Mouse (Mus musculus): ENCODE results near the gene C530008M17Rik. TPM values are rescaled to one million over a fixed set of nuclear protein-coding genes. Genes with fewer than 3 reads are reported as not detected.

The C530008M17Rik gene
- polyA plus RNA-seq, 1 experiment from 2014 or later, result 44.6 TPM

DNA sequence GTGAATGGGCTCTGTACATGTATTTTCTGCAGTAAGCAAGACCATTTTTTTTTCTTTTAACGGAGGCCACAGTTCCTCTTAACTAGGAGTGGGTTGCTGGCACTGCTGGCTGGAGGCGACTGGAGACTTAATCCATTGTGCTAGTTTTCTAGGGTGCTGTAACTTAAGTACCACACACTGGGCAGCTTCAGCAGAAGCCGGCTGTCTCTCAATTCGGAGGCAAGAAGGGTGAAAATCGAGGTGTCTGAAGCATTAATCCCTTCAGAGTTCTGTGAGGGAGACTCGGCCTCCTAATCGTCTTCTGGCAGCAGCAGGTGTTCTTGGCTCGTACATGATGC is 126.8 kb downstream of the C530008M17Rik start:
- peaks cover 40% of the 10 kb centered on the region for H3K4me1 ChIP-seq (ENCODE audit: control insufficient read depth, insufficient read depth, low read length)

DNA sequence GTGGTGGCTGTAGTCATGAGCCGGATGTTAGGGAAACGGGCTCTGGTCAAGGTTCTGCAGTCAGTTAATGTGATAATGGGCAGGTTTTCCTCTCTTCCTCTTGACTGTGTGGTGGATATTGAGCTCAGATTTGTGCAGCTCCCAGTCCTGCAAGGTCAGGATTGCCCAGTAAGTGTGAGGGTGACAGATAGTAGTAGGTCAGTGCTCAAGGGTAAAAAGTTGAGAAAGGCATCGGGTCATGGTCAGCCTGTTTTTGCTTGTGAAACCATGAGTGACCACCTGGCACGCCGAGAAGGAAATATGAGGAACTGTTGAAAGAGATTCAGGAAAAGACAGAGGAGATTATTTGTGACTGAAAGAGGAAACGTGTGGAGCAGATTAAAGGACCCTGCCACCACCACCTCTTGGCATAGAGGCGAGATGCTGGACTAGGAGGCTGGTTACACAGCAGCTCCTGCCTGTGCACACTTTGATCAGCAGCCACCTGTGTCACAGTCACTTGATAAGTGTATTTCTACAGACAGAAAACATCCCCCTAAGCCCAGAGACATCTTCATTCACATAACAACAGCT is 127.9 kb downstream of the C530008M17Rik start:
- Histone ChIP-seq H3K27ac (ENCODE audit: low read depth, low read length) (peak overlapping the region; percentile 94; the same call in 1 of the 2 replicates), H3K36me3 (ENCODE audit: control insufficient read depth, insufficient read depth, low read length) (peaks cover 5% of the 10 kb centered on the region; the same call in 1 of the 2 replicates), H3K4me1 (ENCODE audit: control insufficient read depth, insufficient read depth, low read length) (peaks cover 33% of the 10 kb centered on the region), H3K9me3 (replicated peaks; ENCODE audit: control insufficient read depth, low read length) (no peaks in the 10 kb centered on the region), H3K4me2 (ENCODE audit: low read length) (no peak overlapping the region), H3K4me3 (ENCODE audit: low read depth, low read length) (no peak overlapping the region), H3K27me3 (replicated peaks; ENCODE audit: control insufficient read depth, insufficient read depth, low read length) (no peaks in the 10 kb centered on the region), H3K9ac (ENCODE audit: low read length) (no peak overlapping the region)
- ATAC-seq (no peak), DNase-seq (ENCODE audit: low spot score) (no peak)
- 86% methylated on average over 7 of the region's 7 CpGs for WGBS

More for the DNA sequence above, 126.8 kb downstream of the C530008M17Rik start:
- ATAC-seq, result peak; percentile 60; the same call in 1 of the 2 replicates
- no peak for DNase-seq (ENCODE audit: low spot score)
- no peaks in the 10 kb centered on the region for H3K27me3 ChIP-seq (replicated peaks; ENCODE audit: control insufficient read depth, insufficient read depth, low read length)
- WGBS, result 7% methylated on average over 8 of the region's 8 CpGs
- H3K4me3 ChIP-seq (ENCODE audit: low read depth, low read length), result no peak overlapping the region
- H3K27ac ChIP-seq (ENCODE audit: low read depth, low read length), result peak overlapping the region; percentile 94
- peaks cover 2% of the 10 kb centered on the region; the same call in 1 of the 2 replicates for H3K36me3 ChIP-seq (ENCODE audit: control insufficient read depth, insufficient read depth, low read length)
- no peak overlapping the region; the same call in 1 of the 2 replicates for H3K9ac ChIP-seq (ENCODE audit: low read length)
- 0 out of 2 replicates have a peak overlapping the region, but pooled peaks have one; percentile 1 for H3K4me2 ChIP-seq (ENCODE audit: low read length)
- no peaks in the 10 kb centered on the region for H3K9me3 ChIP-seq (replicated peaks; ENCODE audit: control insufficient read depth, low read length)

- no peak for ATAC-seq
Observed at GRCm38 (mm10) chr5:76785013-76785412, 128.7 kb downstream of the C530008M17Rik start.

GRCm38 (mm10) chr5:76789881-76790280 is 133.6 kb downstream of the C530008M17Rik start:
- peaks cover 16% of the 10 kb centered on the region for H3K36me3 ChIP-seq (ENCODE audit: control insufficient read depth, insufficient read depth, low read length)
- 91% methylated on average over 4 of the region's 4 CpGs for WGBS
- no peak for ATAC-seq
- H3K9me3 ChIP-seq (replicated peaks; ENCODE audit: control insufficient read depth, low read length), result no peaks in the 10 kb centered on the region
- H3K4me3 ChIP-seq (ENCODE audit: low read depth, low read length), result no peak overlapping the region
- H3K9ac ChIP-seq (ENCODE audit: low read length), result no peak overlapping the region
- H3K27ac ChIP-seq (ENCODE audit: low read depth, low read length), result no peak overlapping the region
- no peaks in the 10 kb centered on the region for H3K4me1 ChIP-seq (ENCODE audit: control insufficient read depth, insufficient read depth, low read length)
- H3K4me2 ChIP-seq (ENCODE audit: low read length), result no peak overlapping the region
- no peaks in the 10 kb centered on the region for H3K27me3 ChIP-seq (replicated peaks; ENCODE audit: control insufficient read depth, insufficient read depth, low read length)
- no peak for DNase-seq (ENCODE audit: low spot score)

More at GRCm38 (mm10) chr5:76785013-76785412, 128.7 kb downstream of the C530008M17Rik start:
- no peaks in the 10 kb centered on the region for H3K9me3 ChIP-seq (replicated peaks; ENCODE audit: control insufficient read depth, low read length)
- no peak overlapping the region for H3K9ac ChIP-seq (ENCODE audit: low read length)
- no peak overlapping the region for H3K4me3 ChIP-seq (ENCODE audit: low read depth, low read length)
- peaks cover 5% of the 10 kb centered on the region; the same call in 1 of the 2 replicates for H3K36me3 ChIP-seq (ENCODE audit: control insufficient read depth, insufficient read depth, low read length)
- H3K27me3 ChIP-seq (replicated peaks; ENCODE audit: control insufficient read depth, insufficient read depth, low read length), result no peaks in the 10 kb centered on the region
- no peak for DNase-seq (ENCODE audit: low spot score)
- peaks cover 28% of the 10 kb centered on the region for H3K4me1 ChIP-seq (ENCODE audit: control insufficient read depth, insufficient read depth, low read length)
- H3K27ac ChIP-seq (ENCODE audit: low read depth, low read length), result no peak overlapping the region
- WGBS, result 87% methylated on average over 6 of the region's 6 CpGs
- H3K4me2 ChIP-seq (ENCODE audit: low read length), result no peak overlapping the region

- 88% methylated on average over 4 of the region's 4 CpGs for WGBS
Observed at GRCm38 (mm10) chr5:76791280-76791679, 135.0 kb downstream of the C530008M17Rik start.

DNA sequence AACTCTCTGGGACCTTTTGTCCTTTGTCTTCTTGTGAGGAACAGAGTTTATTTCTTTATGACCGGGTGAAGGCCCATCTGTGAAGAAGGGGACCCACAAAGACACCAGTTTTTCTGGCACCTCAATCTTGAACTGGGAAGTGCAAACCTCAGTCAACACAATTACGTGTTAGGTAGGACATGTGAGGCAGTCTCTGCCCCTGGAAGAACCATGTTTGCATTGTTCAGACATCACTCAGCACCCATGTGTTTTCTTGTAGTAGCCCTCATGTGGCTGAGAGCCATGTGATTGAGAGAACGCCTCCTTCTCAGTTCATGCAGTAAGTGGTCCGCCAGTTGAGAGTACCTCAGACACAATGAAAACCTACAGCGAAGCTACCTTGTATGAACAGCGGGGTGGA is 136.4 kb downstream of the C530008M17Rik start:
- no peak overlapping the region for H3K4me3 ChIP-seq (ENCODE audit: low read depth, low read length)
- H3K9ac ChIP-seq (ENCODE audit: low read length), result no peak overlapping the region
- H3K9me3 ChIP-seq (replicated peaks; ENCODE audit: control insufficient read depth, low read length), result no peaks in the 10 kb centered on the region
- H3K27me3 ChIP-seq (replicated peaks; ENCODE audit: control insufficient read depth, insufficient read depth, low read length), result no peaks in the 10 kb centered on the region
- H3K36me3 ChIP-seq (ENCODE audit: control insufficient read depth, insufficient read depth, low read length), result peaks cover 16% of the 10 kb centered on the region
- ATAC-seq, result no peak
- no peak overlapping the region for H3K4me2 ChIP-seq (ENCODE audit: low read length)
- DNase-seq (ENCODE audit: low spot score), result no peak
- WGBS, result 93% methylated on average over 6 of the region's 6 CpGs
- H3K27ac ChIP-seq (ENCODE audit: low read depth, low read length), result no peak overlapping the region
- no peaks in the 10 kb centered on the region for H3K4me1 ChIP-seq (ENCODE audit: control insufficient read depth, insufficient read depth, low read length)

More at GRCm38 (mm10) chr5:76791280-76791679, 135.0 kb downstream of the C530008M17Rik start:
- no peaks in the 10 kb centered on the region for H3K9me3 ChIP-seq (replicated peaks; ENCODE audit: control insufficient read depth, low read length)
- DNase-seq (ENCODE audit: low spot score) (no peak), ATAC-seq (no peak)
- H3K4me1 ChIP-seq (ENCODE audit: control insufficient read depth, insufficient read depth, low read length), result no peaks in the 10 kb centered on the region
- no peak overlapping the region for H3K4me3 ChIP-seq (ENCODE audit: low read depth, low read length)
- H3K27me3 ChIP-seq (replicated peaks; ENCODE audit: control insufficient read depth, insufficient read depth, low read length), result no peaks in the 10 kb centered on the region
- H3K36me3 ChIP-seq (ENCODE audit: control insufficient read depth, insufficient read depth, low read length), result peaks cover 16% of the 10 kb centered on the region
- no peak overlapping the region for H3K9ac ChIP-seq (ENCODE audit: low read length)
- H3K4me2 ChIP-seq (ENCODE audit: low read length), result no peak overlapping the region
- H3K27ac ChIP-seq (ENCODE audit: low read depth, low read length), result no peak overlapping the region

DNA sequence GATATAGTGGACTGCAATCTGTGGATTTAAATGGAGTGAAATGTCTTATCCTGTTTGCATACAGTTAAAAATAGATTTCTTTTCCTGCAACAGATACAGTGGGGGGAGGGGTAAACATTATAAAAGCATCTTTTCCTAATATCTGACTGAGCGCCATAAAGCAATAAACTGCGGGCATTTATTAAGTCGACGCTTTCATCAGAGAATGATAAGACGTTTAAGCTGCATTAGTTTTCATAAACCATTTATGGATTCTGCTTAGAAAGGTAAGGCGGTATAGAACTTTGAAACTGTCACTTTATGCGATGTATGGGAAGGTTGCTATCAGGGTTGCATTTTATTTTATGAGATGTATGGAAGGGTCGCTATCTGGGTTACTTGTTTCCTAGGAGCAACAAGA is 141.7 kb downstream of the C530008M17Rik start:
- Histone ChIP-seq H3K9me3 (replicated peaks; ENCODE audit: control insufficient read depth, low read length) (no peaks in the 10 kb centered on the region), H3K4me2 (ENCODE audit: low read length) (no peak overlapping the region), H3K27ac (ENCODE audit: low read depth, low read length) (no peak overlapping the region), H3K9ac (ENCODE audit: low read length) (no peak overlapping the region), H3K27me3 (replicated peaks; ENCODE audit: control insufficient read depth, insufficient read depth, low read length) (no peaks in the 10 kb centered on the region), H3K4me1 (ENCODE audit: control insufficient read depth, insufficient read depth, low read length) (no peaks in the 10 kb centered on the region), H3K36me3 (ENCODE audit: control insufficient read depth, insufficient read depth, low read length) (peaks cover 10% of the 10 kb centered on the region), H3K4me3 (ENCODE audit: low read depth, low read length) (no peak overlapping the region)
- ATAC-seq, result no peak
- no peak for DNase-seq (ENCODE audit: low spot score)
- 97% methylated on average over 8 of the region's 8 CpGs for WGBS

DNA sequence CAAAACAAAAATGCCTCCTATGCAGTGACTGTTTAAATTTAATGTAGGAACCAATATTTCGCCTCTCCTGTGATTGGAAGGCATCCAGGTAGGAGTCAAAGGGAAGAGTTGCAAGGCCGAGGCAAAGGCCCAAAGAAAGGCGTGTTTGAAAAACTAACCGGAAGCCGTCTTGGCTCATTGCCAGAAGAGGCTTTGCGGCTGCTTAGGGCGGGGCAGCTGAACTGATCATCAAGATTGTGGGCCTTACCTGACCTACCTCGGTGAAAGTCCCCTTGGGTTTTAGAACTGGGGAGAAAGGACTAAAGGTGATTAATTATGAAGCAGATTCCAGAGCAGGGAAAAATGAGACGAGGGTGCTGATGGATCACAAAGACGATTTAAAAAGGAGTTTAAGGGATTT is 143.2 kb downstream of the C530008M17Rik start:
- ATAC-seq, result no peak
- Histone ChIP-seq H3K27ac (ENCODE audit: low read depth, low read length) (no peak overlapping the region), H3K9me3 (replicated peaks; ENCODE audit: control insufficient read depth, low read length) (no peaks in the 10 kb centered on the region), H3K36me3 (ENCODE audit: control insufficient read depth, insufficient read depth, low read length) (peaks cover 7% of the 10 kb centered on the region; the same call in 1 of the 2 replicates), H3K4me3 (ENCODE audit: low read depth, low read length) (no peak overlapping the region), H3K4me2 (ENCODE audit: low read length) (no peak overlapping the region), H3K4me1 (ENCODE audit: control insufficient read depth, insufficient read depth, low read length) (no peaks in the 10 kb centered on the region), H3K27me3 (replicated peaks; ENCODE audit: control insufficient read depth, insufficient read depth, low read length) (no peaks in the 10 kb centered on the region), H3K9ac (ENCODE audit: low read length) (no peak overlapping the region)
- 52% methylated on average over 10 of the region's 10 CpGs for WGBS
- peak; percentile 26 for DNase-seq (ENCODE audit: low spot score)

- ATAC-seq (no peak), DNase-seq (ENCODE audit: low spot score) (no peak)
- Histone ChIP-seq H3K9ac (ENCODE audit: low read length) (no peak overlapping the region), H3K4me2 (ENCODE audit: low read length) (no peak overlapping the region), H3K27me3 (replicated peaks; ENCODE audit: control insufficient read depth, insufficient read depth, low read length) (no peaks in the 10 kb centered on the region), H3K4me3 (ENCODE audit: low read depth, low read length) (no peak overlapping the region), H3K9me3 (replicated peaks; ENCODE audit: control insufficient read depth, low read length) (no peaks in the 10 kb centered on the region), H3K36me3 (ENCODE audit: control insufficient read depth, insufficient read depth, low read length) (0 out of 2 replicates have a peak, but pooled peaks cover 3% of the 10 kb centered on the region), H3K4me1 (ENCODE audit: control insufficient read depth, insufficient read depth, low read length) (0 out of 2 replicates have a peak, but pooled peaks cover 3% of the 10 kb centered on the region), H3K27ac (ENCODE audit: low read depth, low read length) (no peak overlapping the region)
- WGBS, result 86% methylated on average over 6 of the region's 6 CpGs
Observed at GRCm38 (mm10) chr5:76809031-76809430, 152.7 kb downstream of the C530008M17Rik start.

Data from forebrain, embryonic 14.5 days (tissue).